Mouse (Mus musculus): ENCODE data around the gene Perm1.

Perm1 gene

DNA sequence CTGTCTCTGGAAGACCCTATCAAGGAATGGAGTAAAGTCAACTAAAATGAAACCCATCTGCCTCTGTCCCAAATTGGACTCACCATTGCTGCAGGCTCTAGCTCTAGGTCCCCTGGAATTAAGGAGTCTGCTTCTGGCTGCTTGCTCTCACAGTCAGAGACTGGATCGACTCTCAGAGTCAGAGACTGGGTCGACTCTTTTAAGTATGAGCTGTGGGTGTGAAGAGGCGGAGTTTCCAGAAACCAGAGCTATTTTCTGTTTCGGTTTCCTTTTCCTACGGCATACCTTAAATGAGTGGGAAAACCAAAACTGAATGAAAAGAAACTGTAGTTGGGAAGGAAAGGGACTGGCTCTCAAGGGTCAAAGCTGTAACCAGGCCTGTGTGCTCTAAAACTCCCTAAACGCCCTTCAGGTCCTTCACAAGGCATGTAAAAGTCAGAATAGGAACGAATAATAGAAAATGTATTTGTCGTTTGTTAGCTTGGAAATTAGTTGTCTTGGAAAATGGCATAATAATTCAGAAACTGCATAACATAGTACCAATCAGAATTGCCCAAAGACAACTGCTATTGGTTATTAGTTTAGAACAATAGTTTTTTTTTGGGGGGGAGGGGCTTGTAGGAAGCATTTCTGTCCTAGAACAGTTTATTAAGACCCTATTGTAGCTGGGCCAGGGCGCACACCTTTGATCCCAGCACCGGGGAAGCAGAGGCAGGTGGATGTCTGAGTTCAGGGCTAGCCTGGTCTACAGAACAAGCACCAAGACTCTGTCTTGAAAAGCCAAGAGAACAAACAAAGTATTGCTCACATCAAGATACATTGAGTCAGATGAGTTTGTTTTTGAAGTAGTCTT lies 14.8 kb upstream of the Perm1 start, which contains the start of gene Isg15:
Gene Isg15, minus strand, starts transcription at position 196 of the 853 bp plus-strand sequence.
- DNase-seq (ENCODE audit: low spot score): no peak

DNA sequence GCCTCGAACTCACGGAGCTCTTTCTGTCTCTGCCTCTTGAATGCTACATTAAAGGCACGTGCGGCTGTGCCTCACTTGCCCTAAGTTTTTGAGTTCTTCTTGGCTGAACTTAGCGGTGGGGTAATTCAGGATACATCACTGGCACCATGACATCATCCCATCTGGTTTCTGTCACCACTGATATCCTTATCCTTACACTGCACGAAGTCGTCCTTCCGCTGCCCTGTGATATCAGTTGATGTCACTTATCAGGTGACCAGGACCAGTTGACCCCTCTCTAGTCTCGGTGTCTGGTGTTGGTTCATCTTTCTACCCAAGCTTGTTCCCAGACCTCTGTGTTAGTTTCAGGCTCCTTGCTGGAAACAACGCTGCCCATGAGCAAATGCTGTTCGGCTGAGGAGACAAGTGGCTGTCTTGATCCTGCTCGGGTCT lies 13.2 kb upstream of the Perm1 start:
- peak; percentile 48 for DNase-seq (ENCODE audit: low spot score)

DNA sequence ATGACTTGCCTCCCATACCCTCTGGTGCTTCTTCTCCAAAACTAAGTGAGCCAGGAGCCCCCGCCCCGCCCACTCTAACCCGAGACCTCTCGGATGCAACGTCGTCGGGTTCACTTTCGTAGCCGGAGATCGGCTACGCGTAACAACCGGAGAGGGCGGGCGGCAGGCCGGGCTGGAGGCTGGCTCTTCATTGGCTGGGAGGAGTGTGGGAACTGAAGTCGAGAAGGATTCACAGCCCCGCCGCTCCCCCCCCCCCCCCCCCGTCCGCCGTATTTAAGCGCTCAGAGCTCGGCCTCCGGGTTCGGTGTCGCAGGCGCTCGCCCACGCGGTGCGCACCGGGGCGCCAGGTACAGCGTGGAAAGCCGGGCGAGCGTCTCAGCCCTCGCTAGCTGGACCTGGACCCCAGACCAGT lies 12.7 kb upstream of the Perm1 start, which contains the start of gene AW011738:
Gene AW011738, plus strand, starts transcription at position 304 of the 412 bp plus-strand sequence.
- DNase-seq (ENCODE audit: low spot score): peak; percentile 82

DNA sequence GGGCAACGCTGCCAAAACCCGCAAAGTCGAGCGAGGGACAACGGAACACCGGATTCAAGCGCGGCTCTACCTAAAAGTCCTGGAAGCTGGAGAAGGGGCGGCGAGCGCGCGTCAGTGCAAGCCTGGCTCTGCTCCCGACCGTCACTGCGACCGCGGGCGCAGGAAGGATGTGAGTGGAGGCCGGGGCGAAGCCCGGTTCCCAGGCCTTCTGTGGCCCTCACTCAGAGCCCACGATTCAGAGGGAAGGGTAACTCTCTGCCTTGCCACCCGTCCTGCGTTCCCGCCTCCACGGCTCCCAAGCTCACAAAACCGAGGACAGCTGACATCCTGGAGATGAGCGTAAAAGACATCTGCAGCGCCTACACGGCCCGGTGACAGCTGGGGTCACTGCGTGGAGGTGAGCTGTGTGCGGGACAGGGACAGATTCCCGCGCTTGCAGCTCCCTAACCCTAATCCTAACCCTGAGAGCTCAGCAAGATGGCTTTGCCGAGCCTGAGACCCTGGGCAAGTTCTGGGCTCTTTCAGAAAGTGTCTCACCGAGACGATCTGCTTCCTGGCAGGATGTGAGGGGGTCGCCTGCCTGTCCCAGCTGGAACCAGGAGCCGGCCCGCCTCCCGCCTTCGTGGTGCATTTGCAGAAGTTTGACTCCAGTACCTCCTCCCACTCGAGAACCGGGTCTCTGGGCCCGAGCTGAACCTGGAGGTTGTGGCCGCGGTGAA lies 12.1 kb upstream of the Perm1 start:
- DNase-seq (ENCODE audit: low spot score): peak; percentile 62

DNA sequence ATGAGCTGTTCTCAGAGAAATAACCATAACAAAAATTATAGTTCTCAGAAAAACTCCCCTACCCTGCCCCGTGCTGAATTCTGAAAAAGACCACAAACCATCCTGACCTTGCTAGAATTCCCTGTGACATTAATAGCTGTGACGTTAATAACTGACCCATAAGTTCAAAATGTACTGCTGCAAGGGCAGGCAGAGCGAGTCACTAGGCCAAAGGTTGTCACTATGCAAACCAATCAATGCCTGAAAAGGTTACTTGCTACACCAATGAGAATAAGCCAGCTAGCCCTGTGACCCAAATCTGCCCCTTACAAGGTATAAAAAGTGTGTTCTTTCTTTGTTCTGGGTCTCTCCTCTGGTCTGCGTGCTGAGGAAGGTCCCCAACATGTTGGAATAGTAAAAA lies 6.8 kb upstream of the Perm1 start:
- no peak for DNase-seq (ENCODE audit: low spot score)

DNA sequence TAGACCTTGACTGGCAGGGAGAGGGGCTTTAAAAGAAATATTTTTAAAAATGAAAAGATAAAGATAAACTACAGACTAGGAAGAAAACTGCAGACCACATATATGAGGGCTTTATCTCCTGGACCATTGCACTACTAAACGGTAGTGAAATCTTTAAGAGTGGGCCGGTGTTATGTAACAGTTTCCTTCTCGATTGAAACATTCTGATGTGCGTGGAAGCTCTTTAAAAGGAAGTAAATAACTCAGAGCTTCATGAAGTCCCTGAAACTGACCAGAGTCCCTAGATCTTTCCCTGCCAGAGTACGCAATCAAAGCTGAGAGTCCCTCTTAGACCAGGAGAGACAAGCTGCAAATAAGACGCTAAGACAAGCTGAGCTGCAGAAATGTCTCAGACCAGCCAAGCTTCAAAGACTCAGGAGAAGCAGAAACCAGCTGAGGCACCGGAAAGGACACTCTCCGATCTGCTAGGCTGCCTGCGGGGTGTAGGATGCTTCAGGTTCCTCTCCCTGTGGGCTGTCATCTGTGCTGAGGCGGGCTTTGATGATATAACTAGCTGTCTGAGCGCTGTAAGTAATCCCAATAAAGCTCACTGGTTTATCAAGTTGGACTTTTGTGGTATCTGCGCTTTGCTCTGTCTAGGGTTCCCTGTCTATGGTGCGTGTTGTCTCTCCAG lies 5.6 kb upstream of the Perm1 start:
- no peak for DNase-seq (ENCODE audit: low spot score)

DNA sequence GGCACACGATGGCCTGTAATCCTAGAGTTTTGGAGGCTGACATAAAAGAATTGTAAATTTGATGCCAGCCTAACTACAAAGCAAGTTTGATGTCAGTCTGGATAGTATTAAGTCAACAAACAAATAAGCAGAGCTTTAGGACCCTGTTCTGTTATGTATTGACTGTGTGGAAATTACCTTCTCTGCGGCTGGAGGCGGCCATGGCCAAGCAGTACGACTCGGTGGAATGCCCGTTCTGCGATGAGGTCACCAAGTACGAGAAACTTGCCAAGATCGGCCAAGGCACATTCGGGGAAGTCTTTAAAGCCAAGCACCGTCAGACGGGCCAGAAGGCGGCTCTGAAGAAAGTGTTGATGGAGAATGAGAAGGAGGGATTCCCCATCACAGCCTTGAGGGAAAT lies 2.5 kb upstream of the Perm1 start:
- no peak for DNase-seq (ENCODE audit: low spot score)

DNA sequence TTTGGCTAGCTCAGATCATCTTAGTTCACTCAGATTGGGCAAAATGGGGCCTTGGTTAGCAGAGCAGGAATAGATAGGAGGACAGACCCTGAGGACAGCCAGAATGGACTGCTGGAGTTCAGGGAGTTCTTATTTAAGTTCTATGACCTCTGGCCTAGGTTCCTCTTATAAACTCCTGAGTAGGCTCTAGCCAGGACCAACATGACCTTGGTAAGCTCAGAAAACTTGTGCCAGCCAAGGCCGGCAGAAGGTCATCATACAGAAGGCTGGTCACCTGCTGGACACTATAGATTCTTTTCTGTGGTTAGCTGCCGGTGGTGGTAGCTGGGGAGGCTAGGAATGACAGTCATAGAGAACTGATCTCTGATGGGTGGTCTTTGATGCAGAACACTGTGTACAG lies 528 bp downstream of the Perm1 start:
- no peak for DNase-seq (ENCODE audit: low spot score)

DNA sequence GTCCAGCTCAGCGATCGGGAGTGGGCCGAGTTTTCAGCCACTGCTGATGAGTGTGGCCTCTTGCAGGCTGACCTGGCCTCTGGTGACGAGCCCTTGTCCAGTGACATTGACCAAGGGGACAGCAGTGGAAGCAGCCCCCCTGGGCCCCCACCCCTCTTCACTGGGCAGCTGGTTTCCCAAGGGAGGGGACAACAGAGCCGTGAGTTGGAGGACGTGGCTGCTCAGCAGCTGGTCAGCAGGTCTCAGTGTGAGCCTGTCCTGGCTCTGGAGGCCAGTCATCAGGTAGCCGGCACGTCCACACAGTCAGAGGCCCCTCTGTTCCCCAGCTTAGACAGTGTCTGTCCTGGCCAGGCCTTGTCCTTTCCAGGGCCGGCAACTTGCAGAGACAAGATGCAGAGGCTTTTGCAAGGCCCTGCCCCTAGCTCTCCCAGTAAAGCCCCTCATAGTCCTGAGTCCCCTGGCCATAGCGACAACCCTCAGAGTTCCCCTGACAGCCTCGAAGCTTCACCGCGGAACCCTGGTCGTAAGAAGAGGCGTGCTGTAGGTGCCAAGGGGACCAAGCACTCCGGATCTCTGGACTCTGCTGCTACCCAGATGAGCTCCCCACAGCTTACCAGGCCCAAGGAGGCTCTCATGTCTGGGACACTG lies 1.5 kb downstream of the Perm1 start:
- no peak for DNase-seq (ENCODE audit: low spot score)

DNA sequence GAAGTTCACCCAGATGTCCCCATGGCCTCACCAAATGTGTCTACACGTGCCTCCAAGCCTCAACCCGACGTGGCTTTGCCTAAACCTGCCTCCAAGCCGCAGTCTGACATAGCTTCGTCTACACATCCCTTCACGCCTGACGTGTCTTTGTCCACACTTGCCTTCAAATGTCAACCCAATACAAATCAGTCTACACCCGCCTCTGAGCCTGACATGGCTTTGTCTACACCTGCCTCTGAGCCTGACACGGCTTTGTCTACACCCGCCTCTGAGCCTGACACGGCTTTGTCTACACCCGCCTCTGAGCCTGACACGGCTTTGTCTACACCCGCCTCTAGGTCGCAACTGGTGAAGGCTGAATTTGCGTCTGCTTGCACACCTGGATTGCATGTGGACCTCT lies 2.2 kb downstream of the Perm1 start:
- DNase-seq (ENCODE audit: low spot score): no peak

DNA sequence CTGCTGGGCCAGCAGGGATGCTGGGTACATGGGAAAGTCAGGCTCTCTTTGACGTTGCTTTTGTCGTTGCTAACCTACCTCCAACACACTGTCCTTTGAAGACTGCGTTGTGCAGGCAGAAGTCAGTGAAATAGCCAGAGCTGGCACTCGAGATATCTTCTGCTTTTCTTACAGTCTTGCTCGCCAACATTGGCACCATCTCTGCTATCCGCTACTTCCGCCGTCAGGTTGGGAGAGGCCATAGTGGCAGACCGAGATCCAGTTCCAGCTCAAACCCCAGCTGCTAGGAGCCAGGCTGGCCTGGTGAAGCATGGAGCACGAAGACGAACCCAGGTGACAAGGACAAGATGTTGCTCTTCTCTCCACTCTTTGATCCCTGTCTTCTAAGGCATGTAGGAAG lies 4.3 kb downstream of the Perm1 start:
- DNase-seq (ENCODE audit: low spot score): no peak

DNA sequence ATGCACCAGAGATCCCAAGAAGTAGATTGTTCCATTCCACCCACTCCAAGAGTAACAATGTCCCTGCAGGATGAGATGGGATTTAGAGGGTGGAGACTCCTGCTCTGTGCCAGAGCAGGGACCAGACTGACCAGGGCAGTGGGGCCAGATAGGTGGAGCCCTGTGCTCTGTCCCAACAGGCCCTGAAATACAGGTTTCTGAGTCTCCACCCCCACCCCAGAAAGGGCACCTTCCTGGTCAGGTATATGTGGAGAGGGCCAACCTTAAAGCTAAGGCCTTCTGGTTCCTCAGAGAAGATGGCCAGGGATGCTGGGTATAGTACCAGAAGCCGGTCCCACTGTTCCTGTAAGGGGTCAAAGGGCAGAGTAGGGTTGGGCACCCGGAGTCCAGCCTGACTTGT lies 8.6 kb downstream of the Perm1 start:
- DNase-seq (ENCODE audit: low spot score): no peak

DNA sequence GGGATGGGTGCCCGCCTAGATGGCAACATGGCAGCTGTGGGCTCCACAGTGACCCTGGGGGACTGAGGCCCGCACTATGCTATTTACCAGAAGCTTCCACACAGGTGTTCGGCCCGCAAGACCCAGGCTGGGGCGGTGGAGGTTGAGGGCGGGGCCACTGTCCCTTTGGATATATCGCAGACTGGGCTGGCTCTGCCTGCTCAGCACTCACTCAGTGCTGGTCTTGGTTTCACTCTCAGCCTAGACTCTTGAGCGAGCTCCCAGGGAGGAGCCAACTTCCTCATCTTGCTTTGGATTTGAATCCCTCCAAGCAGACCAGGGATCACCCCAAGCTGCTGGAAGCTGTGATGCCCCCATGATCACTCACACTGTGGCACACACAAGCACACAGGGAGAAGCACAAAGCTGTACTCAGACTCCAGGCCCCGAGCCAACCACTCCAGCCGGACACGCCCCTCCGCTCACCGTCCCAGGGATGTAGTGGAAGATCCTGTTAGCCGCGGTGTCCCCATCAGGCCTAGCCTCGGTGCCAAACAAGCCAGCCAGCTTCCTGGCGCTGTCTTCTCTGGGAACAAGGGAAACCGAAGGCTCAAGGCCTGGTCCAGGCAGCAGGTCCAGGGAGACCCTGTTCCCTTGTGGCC lies 12.2 kb downstream of the Perm1 start:
- peak; percentile 11 for DNase-seq (ENCODE audit: low spot score)

DNA sequence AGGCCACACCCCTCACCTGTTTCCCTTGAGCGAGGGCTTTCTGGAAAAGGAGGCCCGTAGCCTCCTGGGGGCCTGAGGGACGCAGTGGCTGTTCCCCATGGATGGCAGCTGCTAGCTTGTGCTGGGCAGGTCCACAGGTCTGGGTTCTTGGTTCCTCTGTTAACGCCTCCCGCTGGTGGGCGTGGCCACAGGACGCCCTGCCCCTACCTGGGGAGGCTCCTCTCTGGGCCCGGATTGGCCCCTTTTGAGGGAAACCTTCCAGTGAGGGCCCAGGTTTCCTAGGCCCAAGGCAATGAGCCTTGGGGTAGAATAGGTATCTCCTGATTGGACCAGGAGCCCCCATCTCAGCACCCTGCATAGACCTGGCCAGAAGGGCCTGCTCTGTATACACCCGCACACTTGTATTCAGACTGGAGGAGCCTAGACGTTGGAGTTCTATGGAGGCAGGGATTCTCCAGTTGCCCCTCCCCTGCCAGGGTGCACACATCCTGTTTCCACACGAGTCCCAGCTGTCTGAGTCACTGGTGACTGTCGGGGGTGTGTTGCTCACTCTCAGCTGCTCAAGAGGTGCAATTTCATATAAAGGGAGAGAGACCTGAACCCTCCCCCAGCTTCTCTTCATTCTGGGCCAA lies 12.8 kb downstream of the Perm1 start:
- peak; percentile 15 for DNase-seq (ENCODE audit: low spot score)

DNA sequence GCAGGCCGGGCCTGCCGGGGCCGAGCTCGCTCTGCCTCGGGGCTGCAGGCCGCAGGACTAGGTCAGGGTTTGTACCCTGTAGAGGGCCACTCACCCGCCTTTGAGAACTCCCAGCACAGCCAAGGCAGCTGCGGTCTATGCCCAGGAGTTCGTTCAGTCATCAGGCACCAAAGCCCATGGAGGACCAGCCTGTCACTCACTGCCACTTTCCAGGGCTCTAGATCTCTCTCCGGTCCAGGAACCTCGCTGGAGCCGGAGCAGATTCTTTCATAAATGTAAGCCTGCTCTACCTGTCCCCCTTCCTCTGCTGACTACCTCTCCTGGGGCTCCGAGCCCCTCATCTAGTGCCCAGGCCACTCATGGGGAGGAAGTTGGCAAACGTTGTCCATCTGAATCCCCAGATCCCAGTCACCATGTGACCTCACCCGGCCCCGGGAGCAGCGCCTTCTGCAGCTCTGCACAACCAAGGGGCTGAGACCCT lies 18.4 kb downstream of the Perm1 start:
- DNase-seq (ENCODE audit: low spot score): peak; percentile 65

DNA sequence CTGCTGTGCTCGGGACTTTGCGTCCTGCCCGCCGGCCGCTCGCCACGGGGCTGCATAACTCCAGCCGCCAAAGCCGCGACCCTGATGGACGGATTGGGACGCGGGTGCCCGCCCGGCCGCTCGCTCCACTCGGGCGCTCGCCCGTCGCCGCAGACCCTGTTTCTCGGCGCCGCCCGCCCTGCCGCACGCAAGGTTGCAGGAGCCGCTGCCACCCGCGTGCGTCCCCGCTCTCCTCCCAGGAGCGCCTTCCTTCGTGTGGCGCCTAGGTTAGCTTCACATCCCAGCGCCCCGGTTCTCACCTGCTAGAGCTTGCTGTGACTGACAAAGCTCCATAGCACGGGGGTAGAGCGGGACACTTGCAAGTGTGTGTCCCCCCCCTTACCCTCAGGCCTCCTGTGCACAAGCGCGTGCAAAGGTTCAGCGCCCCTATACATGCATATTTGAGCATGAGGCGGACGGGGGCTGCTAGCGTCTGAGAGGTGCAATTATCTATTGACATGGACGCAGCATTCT lies 19.1 kb downstream of the Perm1 start, which contains the start of gene Plekhn1:
Gene Plekhn1, minus strand, starts transcription at position 157 of the 513 bp plus-strand sequence.
- peak; percentile 87 for DNase-seq (ENCODE audit: low spot score)

DNA sequence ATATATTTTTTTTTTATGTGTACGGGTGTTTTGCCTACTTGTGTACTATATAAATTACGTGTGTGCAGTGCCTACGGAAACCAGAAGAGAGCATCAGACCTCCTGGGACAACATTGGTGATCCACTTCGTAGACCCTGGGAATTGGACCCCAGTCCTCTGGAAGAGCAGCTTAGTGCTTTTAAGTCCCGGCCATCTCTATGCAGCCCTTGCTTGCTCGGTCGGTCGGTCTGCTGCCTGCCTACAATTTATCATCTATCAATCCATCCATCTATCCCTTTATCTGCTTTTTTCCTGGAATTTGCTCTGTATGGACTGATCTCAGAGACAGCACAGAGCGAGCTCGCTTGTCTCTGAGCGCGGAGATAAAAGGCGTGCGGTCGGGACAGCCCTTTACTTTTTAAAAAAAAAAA lies 19.7 kb downstream of the Perm1 start:
- DNase-seq (ENCODE audit: low spot score): peak; percentile 72

DNA sequence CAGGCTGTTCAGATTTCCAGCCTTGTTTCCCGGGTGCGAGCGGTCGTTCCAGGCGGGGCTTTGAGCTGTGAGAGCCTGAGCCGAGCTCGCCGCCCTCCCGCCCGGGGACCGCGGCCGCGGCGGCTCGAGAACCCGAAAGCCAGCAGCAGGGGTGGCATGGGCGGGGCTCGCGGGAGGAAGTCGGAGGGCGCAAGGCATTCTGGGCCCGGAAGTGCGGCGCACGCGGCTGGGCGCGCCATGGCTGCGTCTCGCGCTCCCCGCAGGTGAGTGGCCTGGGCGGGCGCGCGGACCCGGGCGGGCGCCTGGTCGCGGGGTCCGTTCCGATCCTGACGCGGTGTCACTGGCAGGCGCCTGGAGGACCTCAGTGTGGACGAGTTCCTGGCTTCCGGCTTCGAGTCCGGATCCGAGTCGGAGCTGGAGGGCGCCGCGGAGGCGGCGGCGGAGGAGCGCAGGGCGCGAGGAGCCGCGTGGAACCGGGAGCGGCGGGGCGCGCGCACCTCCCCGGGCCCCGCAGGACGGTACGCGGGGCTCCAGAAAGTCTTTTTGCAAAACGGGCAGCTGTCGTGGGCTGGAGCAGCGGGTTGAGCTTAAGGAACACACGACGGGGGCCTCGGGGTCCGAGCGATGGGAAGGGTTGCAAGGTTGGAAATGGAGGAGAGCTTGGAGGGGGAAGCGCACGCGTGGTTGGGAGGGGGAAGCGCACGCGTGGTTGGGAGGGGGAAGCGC lies 20.3 kb downstream of the Perm1 start, which contains the start of gene Noc2l:
Gene Noc2l, plus strand, starts transcription at position 203 of the 726 bp plus-strand sequence.
- DNase-seq (ENCODE audit: low spot score): peak; percentile 95

DNA sequence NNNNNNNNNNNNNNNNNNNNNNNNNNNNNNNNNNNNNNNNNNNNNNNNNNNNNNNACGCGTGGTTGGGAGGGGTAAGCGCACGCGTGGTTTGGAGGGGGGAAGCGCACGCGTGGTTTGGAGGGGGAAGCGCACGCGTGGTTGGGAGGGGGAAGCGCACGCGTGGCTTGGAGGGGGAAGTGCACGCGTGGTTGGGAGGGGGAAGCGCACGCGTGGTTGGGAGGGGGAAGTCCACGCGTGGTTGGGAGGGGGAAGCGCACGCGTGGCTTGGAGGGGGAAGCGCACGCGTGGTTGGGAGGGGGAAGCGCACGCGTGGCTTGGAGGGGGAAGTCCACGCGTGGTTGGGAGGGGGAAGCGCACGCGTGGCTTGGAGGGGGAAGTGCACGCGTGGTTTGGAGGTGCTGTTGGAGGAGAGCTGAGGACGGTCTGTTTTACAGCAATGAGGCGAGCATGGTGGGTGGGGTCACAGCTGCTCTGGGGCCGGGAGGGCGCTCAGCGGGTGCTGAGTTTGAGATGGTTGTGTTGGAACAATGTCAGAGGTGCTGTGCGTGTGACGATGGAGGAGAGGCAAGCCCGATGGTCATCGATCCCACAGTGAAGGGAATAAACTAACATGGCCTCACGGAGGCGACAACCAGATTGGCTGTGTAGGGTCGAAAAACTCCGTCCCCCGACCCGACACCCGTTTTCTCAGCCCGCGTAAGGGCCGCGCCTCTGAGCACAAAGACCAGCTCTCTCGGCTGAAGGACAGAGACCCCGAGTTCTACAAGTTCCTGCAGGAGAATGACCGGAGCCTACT lies 21.2 kb downstream of the Perm1 start:
- DNase-seq (ENCODE audit: low spot score): peak; percentile 75
